Mouse (Mus musculus) hindbrain, embryonic 16.5 days (tissue): ENCODE measurements at regions not wholly inside any gene's neighbourhood (a gene's known extent, or its start where the extent isn't known, plus 50 kb on each side); places are given as distances from the start of the nearest gene placed in this dataset.
"Not testable (repeated sequence)": the region's sequence is repeated elsewhere in the genome, so short reads cannot be mapped to it uniquely, and the experiment has no call there.

Experiments used
- ATAC-seq: fragments of 200-750 bp; cut with Nextera tagmentation; 2 replicates; pipeline ENCODE4 v1.8.0; 2017; ENCODE audit warnings: moderate TSS enrichment, moderate library complexity
- H3K27ac ChIP-seq: fragments of 300-500 bp; sonication (generic); 2 replicates; pipeline ENCODE4 v1.5.1; 2014; ENCODE audit warnings: low read depth, mild to moderate bottlenecking, control low read depth, low read length, moderate library complexity
- H3K27me3 ChIP-seq: fragments of 300-500 bp; sonication (generic); replicated peaks from 2 replicates; pipeline ENCODE4 v1.6.1; 2014; ENCODE audit warnings: low read length; ENCODE audit not compliant: control insufficient read depth, insufficient read depth
- H3K36me3 ChIP-seq: fragments of 300-500 bp; sonication (generic); 2 replicates; pipeline ENCODE4 v1.6.1; 2014; ENCODE audit warnings: mild to moderate bottlenecking, low read length, moderate library complexity, mixed read lengths; ENCODE audit not compliant: control insufficient read depth, insufficient read depth
- H3K4me1 ChIP-seq: fragments of 300-500 bp; sonication (generic); 2 replicates; pipeline ENCODE4 v1.6.1; 2014; ENCODE audit warnings: low read depth, low read length; ENCODE audit not compliant: control insufficient read depth, insufficient read depth
- H3K4me2 ChIP-seq: fragments of 300-500 bp; sonication (generic); 2 replicates; pipeline ENCODE4 v1.6.1; 2014; ENCODE audit warnings: mild to moderate bottlenecking, low read length, control low read depth, moderate library complexity
- H3K4me3 ChIP-seq: fragments of 300-500 bp; sonication (generic); 2 replicates; pipeline ENCODE4 v1.5.1; 2014; ENCODE audit warnings: mild to moderate bottlenecking, low read length, control low read depth, moderate library complexity
- H3K9ac ChIP-seq: fragments of 300-500 bp; sonication (generic); 2 replicates; pipeline ENCODE4 v1.6.1; 2014; ENCODE audit warnings: low read depth, mild to moderate bottlenecking, control low read depth, low read length, moderate library complexity
- H3K9me3 ChIP-seq: fragments of 300-500 bp; sonication (generic); 2 replicates; pipeline ENCODE4 v1.6.1; 2014; ENCODE audit warnings: mild to moderate bottlenecking, low read length, moderate library complexity; ENCODE audit not compliant: control insufficient read depth
- WGBS: fragments of 180-500 bp; shearing (Covaris S2); extraction: QIAGEN DNeasy Blood & Tissue Kit; methylation state at CpG from one replicate; pipeline ENCODE4 v1.1.7; 2014; 5-methylcytosine and 5-hydroxymethylcytosine counted together

GRCm38 (mm10) chr5:132933439-132933980 lies 390.4 kb upstream of the Auts2 start:
- Histone ChIP-seq H3K27ac (no peak overlapping the region), H3K27me3 (no peaks in the 10 kb centered on the region), H3K4me3 (no peak overlapping the region), H3K9me3 (no peaks in the 10 kb centered on the region), H3K4me2 (no peak overlapping the region), H3K4me1 (no peaks in the 10 kb centered on the region; the same call in 1 of the 2 replicates), H3K36me3 (no peaks in the 10 kb centered on the region), H3K9ac (no peak overlapping the region)
- no peak for ATAC-seq
- 67% methylated on average over 9 of the region's 9 CpGs for WGBS

- H3K4me1 ChIP-seq, H3K27ac ChIP-seq, H3K36me3 ChIP-seq, H3K9me3 ChIP-seq, H3K27me3 ChIP-seq, H3K4me2 ChIP-seq, ATAC-seq, H3K4me3 ChIP-seq, H3K9ac ChIP-seq: not testable (repeated sequence)
- WGBS, result 91% methylated on average over 12 of the region's 12 CpGs
These were observed 386.8 kb upstream of the Auts2 start for GRCm38 (mm10) chr5:132929955-132930354.

GRCm38 (mm10) chr5:132923365-132923764 lies 380.2 kb upstream of the Auts2 start:
- no peaks in the 10 kb centered on the region for H3K4me1 ChIP-seq
- 47% methylated on average over 4 of the region's 4 CpGs for WGBS
- no peak for ATAC-seq
- no peak overlapping the region for H3K4me2 ChIP-seq
- H3K27me3 ChIP-seq, result no peaks in the 10 kb centered on the region
- no peaks in the 10 kb centered on the region for H3K36me3 ChIP-seq
- no peak overlapping the region for H3K4me3 ChIP-seq
- no peak overlapping the region for H3K27ac ChIP-seq
- H3K9me3 ChIP-seq, result no peaks in the 10 kb centered on the region; the same call in 1 of the 2 replicates
- H3K9ac ChIP-seq, result no peak overlapping the region

GRCm38 (mm10) chr5:132909056-132909455 lies 365.9 kb upstream of the Auts2 start:
- WGBS, result 55% methylated on average over 2 of the region's 2 CpGs
- H3K9me3 ChIP-seq, result no peaks in the 10 kb centered on the region
- H3K4me3 ChIP-seq, result no peak overlapping the region
- H3K9ac ChIP-seq, result no peak overlapping the region
- ATAC-seq, result no peak
- H3K4me2 ChIP-seq, result no peak overlapping the region
- H3K4me1 ChIP-seq, result no peaks in the 10 kb centered on the region
- H3K27me3 ChIP-seq, result no peaks in the 10 kb centered on the region
- no peaks in the 10 kb centered on the region for H3K36me3 ChIP-seq
- H3K27ac ChIP-seq, result no peak overlapping the region

GRCm38 (mm10) chr5:132908220-132908619 lies 365.1 kb upstream of the Auts2 start:
- Histone ChIP-seq H3K4me2 (no peak overlapping the region), H3K9ac (no peak overlapping the region), H3K36me3 (no peaks in the 10 kb centered on the region), H3K4me1 (no peaks in the 10 kb centered on the region), H3K9me3 (no peaks in the 10 kb centered on the region), H3K4me3 (no peak overlapping the region), H3K27ac (no peak overlapping the region), H3K27me3 (no peaks in the 10 kb centered on the region)
- WGBS, result 76% methylated on average over 8 of the region's 8 CpGs
- no peak for ATAC-seq

- Histone ChIP-seq H3K27me3 (no peaks in the 10 kb centered on the region), H3K27ac (no peak overlapping the region), H3K9me3 (no peaks in the 10 kb centered on the region), H3K36me3 (no peaks in the 10 kb centered on the region), H3K4me2 (no peak overlapping the region), H3K4me1 (no peaks in the 10 kb centered on the region), H3K9ac (no peak overlapping the region), H3K4me3 (no peak overlapping the region)
- no peak for ATAC-seq
- WGBS, result 62% methylated on average over 1 of the region's 1 CpGs
These were observed 349.4 kb upstream of the Auts2 start for GRCm38 (mm10) chr5:132892591-132892990.

GRCm38 (mm10) chr5:132884130-132884529 lies 341.0 kb upstream of the Auts2 start:
- WGBS, result 60% methylated on average over 2 of the region's 2 CpGs
- H3K9me3 ChIP-seq, result no peaks in the 10 kb centered on the region
- H3K9ac ChIP-seq, result no peak overlapping the region
- no peak for ATAC-seq
- H3K4me2 ChIP-seq, result no peak overlapping the region
- H3K4me3 ChIP-seq, result no peak overlapping the region
- H3K4me1 ChIP-seq, result no peaks in the 10 kb centered on the region
- no peaks in the 10 kb centered on the region for H3K27me3 ChIP-seq
- H3K36me3 ChIP-seq, result no peaks in the 10 kb centered on the region
- H3K27ac ChIP-seq, result no peak overlapping the region

GRCm38 (mm10) chr5:132882291-132882690 lies 339.1 kb upstream of the Auts2 start:
- no peak overlapping the region for H3K9ac ChIP-seq
- WGBS, result 69% methylated on average over 3 of the region's 3 CpGs
- H3K4me1 ChIP-seq, result no peaks in the 10 kb centered on the region
- no peak for ATAC-seq
- H3K9me3 ChIP-seq, result no peaks in the 10 kb centered on the region
- no peak overlapping the region for H3K27ac ChIP-seq
- no peak overlapping the region for H3K4me2 ChIP-seq
- H3K36me3 ChIP-seq, result no peaks in the 10 kb centered on the region
- no peak overlapping the region for H3K4me3 ChIP-seq
- H3K27me3 ChIP-seq, result no peaks in the 10 kb centered on the region

GRCm38 (mm10) chr5:132881170-132881569 lies 338.0 kb upstream of the Auts2 start:
- Histone ChIP-seq H3K36me3 (no peaks in the 10 kb centered on the region), H3K27ac (no peak overlapping the region), H3K9ac (no peak overlapping the region), H3K4me3 (no peak overlapping the region), H3K4me1 (peaks cover 4% of the 10 kb centered on the region), H3K9me3 (no peaks in the 10 kb centered on the region), H3K4me2 (no peak overlapping the region), H3K27me3 (no peaks in the 10 kb centered on the region)
- WGBS, result 95% methylated on average over 3 of the region's 3 CpGs
- no peak for ATAC-seq

GRCm38 (mm10) chr5:132876336-132876840 lies 333.2 kb upstream of the Auts2 start:
- H3K9me3 ChIP-seq, result no peaks in the 10 kb centered on the region
- H3K27ac ChIP-seq, result no peak overlapping the region

More at GRCm38 (mm10) chr5:132876336-132876840, 333.2 kb upstream of the Auts2 start:
- Histone ChIP-seq H3K27me3 (no peaks in the 10 kb centered on the region), H3K36me3 (no peaks in the 10 kb centered on the region), H3K4me2 (no peak overlapping the region), H3K4me3 (no peak overlapping the region), H3K9ac (no peak overlapping the region), H3K4me1 (peaks cover 4% of the 10 kb centered on the region)
- ATAC-seq, result no peak
- 28% methylated on average over 6 of the region's 6 CpGs for WGBS
